Mouse (Mus musculus): Measurements from ENCODE around the gene Taar8a.
A peak's percentile ranks its signal among the peaks of the same experiment; 100 is the strongest.
"Not testable (repeated sequence)": the region's sequence is repeated elsewhere in the genome, so short reads cannot be mapped to it uniquely, and the experiment has no call there.

The Taar8a gene

DNA sequence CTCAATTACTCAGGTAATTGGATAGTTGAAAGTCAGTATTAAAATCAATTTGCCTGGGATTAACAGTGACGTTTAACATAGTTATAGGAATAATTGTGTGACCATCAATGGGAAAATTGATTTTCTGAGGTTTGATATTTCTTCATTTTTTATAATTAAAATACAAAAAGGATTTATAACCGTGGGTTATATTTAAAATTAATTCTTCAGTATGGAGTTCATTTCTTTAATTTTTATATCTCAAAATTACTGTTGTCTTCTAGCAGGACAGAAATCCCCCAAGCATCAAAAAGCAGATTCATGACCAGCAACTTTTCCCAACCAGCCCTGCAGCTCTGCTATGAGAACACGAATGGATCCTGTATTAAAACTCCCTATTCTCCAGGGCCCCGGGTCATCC, at the start of gene Taar8a:
Gene Taar8a (plus strand): TSS at position 301 of the 400 bp plus-strand sequence.
- DNase-seq (ENCODE audit: low spot score in 2 of 2) = not testable (repeated sequence)

DNA sequence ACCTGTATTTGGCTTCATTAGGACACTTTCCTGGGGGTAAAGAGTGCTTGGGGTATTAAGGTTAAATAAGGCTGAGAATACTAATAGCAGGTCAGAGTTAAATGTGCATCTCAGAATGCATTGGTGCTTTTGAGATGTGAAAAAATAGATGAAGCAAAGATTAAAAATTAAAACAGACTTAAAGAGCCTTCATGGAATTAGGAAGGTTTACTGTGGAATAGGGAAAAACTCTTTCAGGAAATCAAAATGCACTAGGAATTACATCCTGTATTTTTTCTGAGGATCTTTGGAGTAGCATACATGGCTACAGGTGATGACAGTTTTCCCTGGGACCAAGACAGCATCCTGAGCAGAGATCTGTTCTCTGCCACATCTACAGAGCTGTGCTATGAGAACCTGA, 49.4 kb upstream of the Taar8a start, which contains the start of gene Taar7d:
Gene Taar7d (plus strand): TSS at position 301 of the 400 bp plus-strand sequence.
- DNase-seq (ENCODE audit: low spot score in 2 of 2) = no peak

DNA sequence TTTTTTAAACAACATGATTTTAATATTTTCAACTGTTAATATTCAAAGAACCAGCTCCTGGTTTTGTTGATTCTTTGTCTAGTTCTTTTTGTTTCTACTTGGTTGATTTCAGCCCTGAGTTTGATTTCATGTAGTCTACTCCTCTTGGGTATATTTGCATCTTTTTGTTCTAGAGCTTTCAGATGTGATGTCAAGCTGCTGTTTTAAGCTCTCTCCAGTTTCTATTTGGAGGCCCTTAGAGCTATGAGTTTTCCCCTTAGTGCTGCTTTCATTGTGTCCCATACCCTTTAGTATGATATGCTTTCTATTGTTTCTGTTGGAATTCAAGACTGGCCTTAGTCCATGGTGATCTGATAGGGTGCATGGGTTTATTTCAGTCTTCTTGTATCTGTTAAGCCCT, 45.0 kb upstream of the Taar8a start:
- no peak for DNase-seq (ENCODE audit: low spot score in 2 of 2)

DNA sequence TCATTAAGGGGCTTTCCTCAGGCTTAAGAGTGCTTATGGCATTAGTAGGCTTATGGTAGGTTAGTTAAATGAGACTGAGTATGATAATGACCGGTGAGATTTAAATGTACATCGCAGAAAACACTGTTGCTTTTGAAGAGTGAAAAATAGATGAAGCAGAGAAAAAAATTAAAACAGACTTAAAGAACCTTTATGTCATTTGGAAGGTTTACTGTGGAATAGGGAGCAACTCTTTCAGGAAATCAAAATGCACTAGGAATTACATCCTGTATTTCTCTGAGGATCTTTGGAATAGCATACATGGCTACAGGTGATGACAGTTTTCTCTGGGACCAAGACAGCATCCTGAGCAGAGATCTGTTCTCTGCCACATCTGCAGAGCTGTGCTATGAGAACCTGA, 39.0 kb upstream of the Taar8a start, which contains the start of gene Taar7e:
Gene Taar7e (plus strand): TSS at position 301 of the 400 bp plus-strand sequence.
- DNase-seq (ENCODE audit: low spot score in 2 of 2) = no peak

DNA sequence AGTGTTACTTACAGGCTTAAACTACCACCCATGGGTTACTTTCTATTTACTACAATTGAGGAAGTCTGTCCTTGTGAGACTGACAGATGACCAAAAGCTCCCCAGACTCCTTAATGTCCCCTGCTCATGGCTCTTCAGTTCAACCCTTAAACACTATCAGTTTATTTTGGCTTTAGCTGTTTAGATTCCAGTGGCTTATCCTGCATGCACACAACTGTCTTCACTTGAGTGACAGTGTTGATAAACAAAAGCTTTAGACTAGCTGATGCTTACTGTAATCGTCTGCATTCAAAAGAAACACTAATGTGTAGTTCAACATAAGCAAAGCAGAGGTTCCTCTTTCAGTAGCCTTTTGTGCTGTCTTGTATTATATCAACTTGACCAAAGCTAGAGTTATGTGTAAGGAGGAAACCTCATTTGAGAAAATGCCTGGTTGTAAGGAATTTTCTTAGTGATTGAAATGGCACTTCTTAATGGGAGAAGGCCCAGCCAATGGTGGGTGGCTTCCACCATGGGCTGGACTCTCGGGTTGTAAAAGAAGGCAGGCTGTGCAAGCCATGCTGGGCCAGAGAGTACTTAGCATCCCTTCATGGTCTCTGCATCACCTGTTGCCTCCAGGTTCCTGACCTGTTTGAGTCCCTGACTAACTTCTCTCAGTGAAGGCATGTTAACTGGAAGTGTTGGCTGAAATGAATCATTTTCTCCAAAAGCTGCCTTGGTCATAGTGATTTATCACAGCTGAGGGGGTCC, 36.0 kb upstream of the Taar8a start:
- DNase-seq (ENCODE audit: low spot score in 2 of 2) = no peak

DNA sequence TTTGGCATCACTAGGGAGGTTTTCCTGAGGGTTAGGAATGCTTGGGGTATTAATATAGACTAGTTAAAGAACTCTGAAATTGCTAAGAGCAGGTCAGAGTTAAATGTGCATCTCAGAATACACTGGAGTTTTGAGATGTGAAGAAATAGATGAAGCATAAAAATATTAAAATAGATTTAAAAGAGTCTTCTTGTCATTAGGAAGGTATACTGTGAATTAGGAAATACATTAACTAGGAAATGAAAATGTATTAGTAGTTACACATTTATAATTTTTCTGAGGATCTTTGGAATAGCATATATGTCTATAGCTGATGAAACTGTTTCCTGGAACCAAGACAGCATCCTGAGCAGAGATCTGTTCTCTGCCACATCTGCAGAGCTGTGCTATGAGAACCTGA, 27.1 kb upstream of the Taar8a start, which contains the start of gene Taar7f:
Gene Taar7f (plus strand): TSS at position 301 of the 400 bp plus-strand sequence.
- no peak for DNase-seq (ENCODE audit: low spot score in 2 of 2)

DNA sequence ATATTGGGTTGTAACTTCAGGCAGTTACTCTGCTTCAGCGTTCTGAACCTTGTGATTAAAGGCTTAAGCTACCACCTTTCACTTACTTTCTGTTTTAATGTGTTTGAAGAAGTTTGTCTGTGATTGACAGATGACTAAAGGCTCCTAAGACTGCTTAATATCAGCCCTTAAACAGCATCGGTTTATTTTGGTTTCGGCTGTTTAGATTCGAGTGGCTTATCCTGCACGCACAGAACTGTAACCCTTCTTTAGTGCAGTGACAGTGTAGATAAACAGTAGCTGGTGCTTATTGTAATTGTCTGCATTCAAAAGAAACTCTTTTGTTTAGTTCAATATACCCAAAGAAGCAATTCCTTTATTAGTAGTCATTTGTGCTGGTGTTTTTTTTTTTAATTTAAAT, 24.3 kb upstream of the Taar8a start:
- no peak for DNase-seq (ENCODE audit: low spot score in 2 of 2)

DNA sequence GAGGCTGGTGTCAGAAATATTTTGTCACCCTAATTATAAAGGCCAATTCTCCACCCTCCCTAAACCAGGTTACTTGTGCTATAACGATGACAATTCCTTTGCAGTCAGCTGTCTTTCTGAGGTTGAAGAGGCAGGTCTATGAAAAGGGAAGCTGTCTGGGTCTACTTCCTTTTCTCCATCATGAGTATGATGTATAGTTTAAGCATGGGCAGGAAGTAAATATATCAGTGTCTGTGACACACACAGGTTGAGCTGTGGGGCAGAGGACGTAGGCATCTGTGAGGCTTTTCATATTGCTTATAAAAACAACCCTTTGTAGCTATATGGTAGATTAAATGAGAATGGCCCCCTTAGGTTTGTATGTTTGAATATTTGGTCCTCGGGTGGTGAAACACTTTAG, 17.3 kb upstream of the Taar8a start:
- DNase-seq (ENCODE audit: low spot score in 2 of 2) = no peak

DNA sequence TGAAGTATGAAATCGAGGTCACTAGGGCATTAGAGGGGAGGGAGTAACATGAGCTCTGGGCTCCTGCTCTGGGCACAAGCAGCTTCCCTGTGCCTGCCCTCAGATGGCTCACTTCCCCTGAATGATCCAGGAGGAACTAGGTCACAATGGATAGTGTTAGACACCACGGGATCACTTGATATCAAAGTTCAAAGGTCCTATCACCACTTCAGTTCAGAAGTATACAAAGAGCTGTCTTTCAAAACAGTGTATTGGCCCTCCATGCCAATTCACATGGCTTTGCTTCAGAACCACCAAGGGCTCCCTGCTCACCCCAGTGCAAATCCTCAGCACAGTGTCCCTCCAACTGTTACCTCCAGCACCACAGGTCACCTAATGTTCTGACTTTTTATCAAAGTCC, 1.5 kb upstream of the Taar8a start:
- DNase-seq (ENCODE audit: low spot score in 2 of 2) = not testable (repeated sequence)

DNA sequence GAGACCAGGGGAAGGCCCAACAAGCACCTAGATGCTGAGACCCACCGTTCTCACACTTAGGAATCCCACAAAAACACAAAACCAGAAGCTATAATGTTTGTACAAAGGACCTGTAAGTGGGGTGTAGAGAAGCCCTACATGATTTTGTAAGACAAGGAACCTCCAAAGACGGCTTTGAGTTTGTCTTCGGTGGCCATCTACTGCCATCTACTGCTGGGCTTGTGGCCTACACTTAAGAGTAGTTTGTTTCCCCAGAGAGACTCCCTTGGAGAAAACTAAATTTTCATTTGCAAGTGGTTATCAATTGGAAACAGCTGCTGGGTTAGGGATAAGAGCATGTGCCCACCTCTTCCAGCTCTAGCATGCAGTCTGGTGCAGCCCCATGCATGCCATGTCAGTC, 3.9 kb downstream of the Taar8a start:
- DNase-seq (ENCODE audit: low spot score in 2 of 2) = peak; percentile 19 to 33

DNA sequence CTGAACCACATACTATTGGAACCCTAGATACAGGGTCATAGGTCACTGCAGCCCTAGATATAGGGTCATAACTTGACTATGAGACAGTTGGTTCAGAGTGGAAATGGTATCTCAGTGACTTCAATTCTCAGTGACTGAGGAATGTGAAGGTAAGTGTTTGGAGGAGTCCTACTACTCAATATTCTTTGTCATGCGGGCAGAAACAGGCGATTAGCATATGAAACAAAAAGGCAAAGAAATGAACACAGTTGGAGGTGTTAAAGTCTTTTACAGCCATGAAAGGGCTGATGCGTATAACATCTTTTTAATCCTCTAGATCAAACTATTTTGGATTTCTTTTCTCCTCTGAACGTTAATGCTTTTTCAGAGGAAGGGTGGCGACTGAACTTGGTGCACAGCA, 9.6 kb downstream of the Taar8a start:
- no peak for DNase-seq (ENCODE audit: low spot score in 2 of 2)

DNA sequence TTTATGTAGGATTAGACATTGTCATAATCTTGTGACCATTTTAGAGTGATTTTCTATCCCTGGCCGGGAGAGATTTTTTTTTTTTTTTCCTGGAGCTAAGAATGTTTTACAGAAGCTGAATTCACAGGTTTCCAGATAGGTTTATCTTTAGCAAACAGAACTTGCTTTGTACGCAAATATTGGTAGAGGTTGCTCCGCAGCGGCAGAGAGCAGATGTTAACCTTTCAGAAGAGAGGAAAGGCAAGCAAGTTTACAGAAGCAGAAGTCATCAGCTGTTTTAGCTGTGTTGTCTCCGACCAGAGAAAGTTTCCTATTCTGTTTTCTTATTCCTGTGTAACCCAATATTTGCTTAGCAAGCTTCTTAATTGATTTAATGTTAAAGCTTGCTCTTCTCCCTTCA, 10.3 kb downstream of the Taar8a start:
- no peak for DNase-seq (ENCODE audit: low spot score in 2 of 2)

DNA sequence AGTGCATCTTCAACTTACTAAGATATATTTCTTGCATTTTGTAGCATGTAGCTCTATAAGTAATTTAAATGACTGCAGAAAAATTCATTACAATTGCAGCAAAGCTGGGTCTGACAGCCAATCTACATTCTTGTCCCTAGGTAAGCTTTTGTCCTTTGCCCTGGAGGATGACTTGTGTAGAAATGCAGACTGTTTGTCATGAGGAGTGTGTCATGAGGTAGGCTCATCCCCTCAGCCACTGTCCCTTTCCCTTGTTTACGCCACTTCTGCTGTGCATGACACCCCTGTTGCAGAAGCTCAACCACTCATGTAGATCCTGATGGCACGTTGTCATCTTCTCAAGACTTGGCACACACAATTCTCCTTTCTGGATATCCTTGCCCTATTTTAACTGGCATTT, 10.9 kb downstream of the Taar8a start:
- DNase-seq (ENCODE audit: low spot score in 2 of 2) = no peak

DNA sequence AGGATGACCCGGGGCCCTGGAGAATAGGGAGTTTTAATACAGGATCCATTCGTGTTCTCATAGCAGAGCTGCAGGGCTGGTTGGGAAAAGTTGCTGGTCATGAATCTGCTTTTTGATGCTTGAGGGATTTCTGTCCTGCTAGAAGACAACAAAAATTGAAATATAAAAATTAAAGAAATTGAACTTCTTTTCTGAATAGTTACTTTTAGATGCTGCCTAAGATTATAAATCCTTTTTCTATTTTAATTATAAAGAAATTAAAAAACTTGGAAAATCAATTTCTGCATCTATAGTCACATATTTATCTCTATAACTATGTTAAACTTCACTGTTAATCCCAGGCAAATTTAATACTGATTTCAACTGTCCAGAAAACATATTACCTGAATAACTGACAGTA, 15.9 kb downstream of the Taar8a start, which contains the start of gene Taar8b:
Gene Taar8b (minus strand): TSS at position 101 of the 400 bp plus-strand sequence.
- DNase-seq (ENCODE audit: low spot score in 2 of 2) = no peak

DNA sequence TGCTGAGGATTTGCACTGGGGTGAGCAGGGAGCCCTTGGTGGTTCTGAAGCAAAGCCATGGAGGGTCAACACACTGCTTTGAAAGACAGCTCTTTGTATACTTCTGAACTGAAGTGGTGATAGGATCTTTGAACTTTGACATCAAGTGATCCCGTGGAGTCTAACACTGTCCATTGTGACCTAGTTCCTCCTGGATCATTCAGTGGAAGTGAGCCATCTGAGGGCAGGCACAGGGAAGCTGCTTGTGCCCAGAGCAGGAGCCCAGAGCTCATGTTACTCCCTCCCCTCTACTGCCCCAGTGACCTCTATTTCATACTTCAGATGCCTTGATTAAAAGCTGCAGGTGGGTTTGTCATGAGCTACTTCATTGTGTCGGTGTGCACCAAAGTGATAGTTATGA, 20.7 kb downstream of the Taar8a start:
- DNase-seq (ENCODE audit: low spot score in 2 of 2) = not testable (repeated sequence)

DNA sequence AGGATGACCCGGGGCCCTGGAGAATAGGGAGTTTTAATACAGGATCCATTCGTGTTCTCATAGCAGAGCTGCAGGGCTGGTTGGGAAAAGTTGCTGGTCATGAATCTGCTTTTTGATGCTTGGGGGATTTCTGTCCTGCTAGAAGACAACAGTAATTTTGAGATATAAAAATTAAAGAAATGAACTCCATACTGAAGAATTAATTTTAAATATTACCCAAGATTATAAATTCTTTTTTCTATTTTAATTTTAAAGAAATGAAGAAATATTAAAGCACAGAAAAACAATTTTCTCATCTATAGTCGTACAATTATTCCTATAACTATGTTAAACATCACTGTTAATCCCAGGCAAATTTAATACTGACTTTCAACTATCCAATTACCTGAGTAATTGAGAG, 25.5 kb downstream of the Taar8a start, which contains the start of gene Taar8c:
Gene Taar8c (minus strand): TSS at position 101 of the 400 bp plus-strand sequence.
- not testable (repeated sequence) for DNase-seq (ENCODE audit: low spot score in 2 of 2)

DNA sequence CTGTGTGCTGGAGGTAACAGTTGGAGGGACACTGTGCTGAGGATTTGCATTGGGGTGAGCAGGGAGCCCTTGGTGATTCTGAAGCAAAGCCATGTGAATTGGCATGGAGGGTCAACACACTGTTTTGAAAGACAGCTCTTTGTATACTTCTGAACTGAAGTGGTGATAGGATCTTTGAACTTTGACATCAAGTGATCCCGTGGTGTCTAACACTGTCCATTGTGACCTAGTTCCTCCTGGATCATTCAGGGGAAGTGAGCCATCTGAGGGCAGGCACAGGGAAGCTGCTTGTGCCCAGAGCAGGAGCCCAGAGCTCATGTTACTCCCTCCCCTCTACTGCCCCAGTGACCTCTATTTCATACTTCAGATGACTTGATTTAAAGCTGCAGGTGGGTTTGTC, 27.0 kb downstream of the Taar8a start:
- DNase-seq (ENCODE audit: low spot score in 2 of 2) = not testable (repeated sequence)

DNA sequence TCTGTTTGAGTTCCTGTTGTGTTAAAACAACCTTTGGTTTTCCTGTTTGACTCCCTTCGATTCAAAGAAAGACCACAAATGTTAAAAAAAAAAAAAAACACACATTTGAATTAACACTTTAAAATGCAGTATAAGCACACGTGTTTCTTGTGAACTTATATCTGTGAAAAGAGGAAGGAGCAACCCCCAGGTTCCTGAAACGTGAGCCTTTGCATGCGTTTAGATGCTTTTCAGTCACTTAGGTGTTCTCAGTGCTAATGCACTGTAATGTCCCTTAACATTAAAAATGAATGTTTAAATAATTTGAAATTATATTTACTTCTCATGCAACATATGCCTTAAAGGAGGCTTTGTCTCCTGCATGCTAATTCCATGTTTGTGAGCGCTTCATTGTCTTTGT, 31.4 kb downstream of the Taar8a start:
- no peak for DNase-seq (ENCODE audit: low spot score in 2 of 2)

DNA sequence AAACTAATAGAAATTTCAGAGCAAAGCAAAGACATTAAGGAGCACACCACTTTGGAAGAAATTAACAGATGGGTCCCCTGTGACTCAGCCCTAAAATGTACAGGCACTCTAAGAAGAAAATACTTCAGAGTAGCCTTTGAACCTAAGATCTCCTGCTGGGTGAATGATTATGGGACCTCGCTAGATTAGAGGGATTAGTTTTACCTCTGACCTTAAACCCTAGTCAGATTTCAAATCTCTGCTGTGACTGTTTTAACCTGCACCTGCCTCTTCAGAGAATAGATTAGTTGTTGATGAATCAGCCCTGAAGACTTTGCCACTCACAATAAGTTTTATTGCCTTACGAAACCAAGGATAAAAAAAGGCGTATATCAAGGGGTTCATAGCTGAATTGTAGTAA, 31.9 kb downstream of the Taar8a start:
- DNase-seq (ENCODE audit: low spot score in 2 of 2) = no peak

DNA sequence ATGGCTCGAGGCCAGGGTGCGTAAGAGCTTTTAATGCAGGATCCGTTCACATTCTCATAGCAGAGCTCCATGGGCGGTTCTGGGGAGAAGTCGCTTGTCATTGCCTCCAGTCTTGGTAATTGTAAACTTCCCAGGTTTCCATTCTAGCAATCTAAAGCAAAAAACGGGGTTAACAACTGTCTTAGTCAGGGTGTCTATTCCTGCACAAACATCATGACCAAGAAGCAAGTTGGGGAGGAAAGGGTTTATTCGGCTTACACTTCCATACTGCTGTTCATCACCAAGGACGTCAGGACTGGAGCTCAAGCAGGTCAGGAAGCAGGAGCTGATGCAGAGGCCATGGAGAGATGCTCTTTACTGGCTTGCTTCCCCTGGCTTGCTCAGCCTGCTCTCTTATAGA, 33.1 kb downstream of the Taar8a start, which contains the start of gene Taar9:
Gene Taar9 (minus strand): TSS at position 101 of the 400 bp plus-strand sequence.
- not testable (repeated sequence) for DNase-seq (ENCODE audit: low spot score in 2 of 2)

DNA sequence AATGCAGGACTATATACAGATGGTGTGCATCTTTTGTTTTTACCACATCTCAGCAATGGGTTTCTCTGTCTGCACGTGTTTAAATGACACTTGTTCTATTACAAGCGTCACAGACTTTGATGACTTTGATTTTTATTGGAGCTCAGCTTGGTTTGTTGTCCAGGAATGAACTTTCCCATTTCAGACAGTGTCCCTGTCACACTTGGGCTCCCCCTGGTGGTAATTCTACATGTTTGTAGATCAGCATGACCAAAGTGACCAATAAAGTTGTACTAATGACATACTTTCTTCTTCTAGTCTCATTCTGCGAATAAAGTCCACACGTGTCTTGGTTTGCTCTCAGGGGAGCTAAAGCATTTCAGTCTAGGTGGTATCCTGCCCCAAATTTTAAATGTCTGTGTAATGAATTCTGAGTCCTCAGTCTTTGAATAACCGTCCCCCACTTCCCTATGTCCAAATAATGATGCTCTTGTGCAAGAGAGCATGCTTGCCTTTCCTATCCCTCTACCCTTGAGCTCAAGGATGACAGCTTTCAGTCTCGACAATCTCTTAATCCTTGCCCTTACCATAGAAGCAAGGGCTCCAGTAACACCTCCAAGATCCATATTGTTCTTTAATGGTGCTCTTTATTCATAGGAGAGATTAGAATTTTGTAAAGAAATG, 34.9 kb downstream of the Taar8a start:
- peak in 1 of 2 experiments; percentile 9 for DNase-seq (ENCODE audit: low spot score in 2 of 2)
